Mouse (Mus musculus) myocyte (in vitro differentiated cells): ENCODE results near the gene Ahnak.

Source experiments
- CEBPB ChIP-seq: IDR thresholded peaks from 2 replicates; pipeline ENCODE4 v1.6.1; 2011; ENCODE audit warnings: mild to moderate bottlenecking, moderate library complexity; ENCODE audit not compliant: poor library complexity, insufficient read depth, severe bottlenecking
- E2F4 ChIP-seq: IDR thresholded peaks from one replicate; pipeline ENCODE4 v1.6.1; 2011; ENCODE audit warnings: mild to moderate bottlenecking, control low read depth, moderate library complexity; ENCODE audit not compliant: insufficient read depth
- MAX ChIP-seq: IDR thresholded peaks from one replicate; pipeline ENCODE4 v1.6.1; 2011; ENCODE audit warnings: low read depth, mild to moderate bottlenecking, control low read depth
- MYOD1 ChIP-seq, 3 experiments: IDR thresholded peaks; one replicate each; pipeline ENCODE4 v1.6.1; 2011; ENCODE audit warnings: control low read depth in 2 of 3, low read depth in 2 of 3, mild to moderate bottlenecking in 2 of 3, moderate library complexity in 1 of 3; ENCODE audit not compliant: insufficient read length in 2 of 3, control insufficient read depth in 1 of 3
- MYOG ChIP-seq, 3 experiments: IDR thresholded peaks; one replicate each; pipeline ENCODE4 v1.6.1; 2011; ENCODE audit warnings: control low read depth in 2 of 3, low read depth in 2 of 3, mild to moderate bottlenecking in 2 of 3; ENCODE audit not compliant: insufficient read length in 2 of 3, control insufficient read depth in 1 of 3, insufficient read depth in 1 of 3
- POLR2A ChIP-seq: IDR thresholded peaks from one replicate; pipeline ENCODE4 v1.6.1; 2011; ENCODE audit warnings: low read depth, mild to moderate bottlenecking, control low read depth, moderate library complexity; ENCODE audit not compliant: insufficient read length
- POLR2AphosphoS2 ChIP-seq: IDR thresholded peaks from one replicate; pipeline ENCODE4 v1.6.1; 2011; ENCODE audit warnings: low read depth, control low read depth; ENCODE audit not compliant: insufficient read length
- REST ChIP-seq: IDR thresholded peaks from one replicate; pipeline ENCODE4 v1.6.1; 2011; ENCODE audit warnings: mild to moderate bottlenecking, control low read depth, moderate library complexity; ENCODE audit not compliant: insufficient read depth, insufficient read length
- SRF ChIP-seq: IDR thresholded peaks from one replicate; pipeline ENCODE4 v1.6.1; 2011; ENCODE audit warnings: low read depth; ENCODE audit not compliant: control insufficient read depth, insufficient read length
- TCF12 ChIP-seq: IDR thresholded peaks from one replicate; pipeline ENCODE4 v1.6.1; 2011; ENCODE audit warnings: mild to moderate bottlenecking, control low read depth; ENCODE audit not compliant: poor library complexity, insufficient read depth, severe bottlenecking
- TCF3 ChIP-seq: IDR thresholded peaks from one replicate; pipeline ENCODE4 v1.6.1; 2011; ENCODE audit warnings: low read depth, control low read depth; ENCODE audit not compliant: insufficient read length
- USF1 ChIP-seq: IDR thresholded peaks from one replicate; pipeline ENCODE4 v1.6.1; 2011; ENCODE audit warnings: low read depth, mild to moderate bottlenecking, control low read depth, moderate library complexity

DNA sequence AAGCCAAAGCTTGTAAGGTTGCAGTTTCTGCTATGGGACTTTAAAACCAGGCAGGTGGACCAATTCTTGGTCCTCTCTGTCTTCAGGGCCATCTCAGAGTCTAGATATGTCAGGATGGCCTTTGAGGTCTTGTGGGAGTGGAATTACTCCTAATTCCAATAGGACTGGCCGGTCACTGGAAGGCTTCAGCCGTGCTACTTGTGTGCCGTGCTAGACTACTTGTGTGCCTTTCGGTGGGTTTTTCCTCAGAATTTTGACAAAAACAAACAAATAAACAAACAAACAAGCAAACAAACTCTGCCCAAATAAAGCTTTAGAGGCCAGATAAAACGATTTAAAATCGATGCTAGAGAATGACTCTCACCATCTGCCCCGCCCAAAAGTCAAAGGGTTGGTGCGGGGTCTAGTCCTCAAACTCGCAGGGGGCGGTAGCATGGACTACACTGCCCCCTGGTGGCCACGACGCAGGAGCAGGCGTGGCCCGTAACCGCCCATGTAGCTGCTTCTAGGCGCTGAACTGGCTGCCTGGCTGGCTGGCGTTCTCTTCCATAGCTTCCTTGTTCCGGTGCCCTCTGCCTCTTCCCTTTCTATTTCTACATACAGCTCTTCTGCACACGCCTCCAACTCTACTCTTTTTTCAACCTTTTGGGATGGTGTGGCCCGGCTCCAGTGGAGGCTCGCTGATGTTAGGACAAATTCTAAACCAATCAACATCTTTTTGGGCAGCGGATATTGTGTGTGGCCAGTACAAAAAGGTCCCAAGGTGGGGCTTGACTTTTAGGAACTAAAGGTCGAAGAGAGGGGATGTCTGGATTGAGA, 93.3 kb downstream of the Ahnak start:
- TF ChIP-seq TCF12 (no peak), POLR2A (peak; percentile 46), USF1 (no peak), POLR2AphosphoS2 (peak; percentile 69), SRF (no peak), MAX (no peak), REST (no peak), MYOD1 (IDR thresholded peaks at IDR 0.05; ENCODE audit: control insufficient read depth in 1 of 3, insufficient read length in 2 of 3, low read depth in 2 of 3) (no peak), CEBPB (no peak), E2F4 (no peak), MYOG (IDR thresholded peaks at IDR 0.05; ENCODE audit: control insufficient read depth in 1 of 3, insufficient read depth in 1 of 3, insufficient read length in 2 of 3, low read depth in 2 of 3) (peak in 1 of 3 experiments; percentile 39), TCF3 (no peak)
